Mouse (Mus musculus) kidney, postnatal 10 days (tissue): ENCODE data around the gene Rora.

Experiments
- DNase-seq: peaks from one replicate; pipeline ENCODE4 v3.0.0; 2021; ENCODE audit warnings: mixed read lengths

Gene Rora

DNA sequence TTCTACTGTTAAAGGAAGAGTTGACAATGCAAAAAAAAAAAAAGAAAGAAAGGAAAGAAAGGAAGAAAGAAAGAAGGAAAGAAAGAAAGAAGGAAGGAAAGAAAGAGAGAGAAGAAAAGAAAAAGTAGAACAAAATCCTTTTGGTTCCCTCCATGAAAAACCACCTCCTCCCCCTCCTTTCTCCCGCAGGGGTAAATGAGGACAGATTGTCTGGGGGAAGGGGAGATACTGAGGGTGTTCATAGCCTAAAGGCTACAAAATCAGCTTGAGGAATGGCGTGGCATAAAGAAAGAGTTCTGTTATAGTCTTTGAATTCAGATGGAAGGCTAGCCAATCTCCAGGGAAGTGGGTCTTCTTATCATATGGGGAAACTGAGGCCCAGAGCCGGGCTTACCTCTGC lies 107.3 kb downstream of the Rora start:
- no peak for DNase-seq

DNA sequence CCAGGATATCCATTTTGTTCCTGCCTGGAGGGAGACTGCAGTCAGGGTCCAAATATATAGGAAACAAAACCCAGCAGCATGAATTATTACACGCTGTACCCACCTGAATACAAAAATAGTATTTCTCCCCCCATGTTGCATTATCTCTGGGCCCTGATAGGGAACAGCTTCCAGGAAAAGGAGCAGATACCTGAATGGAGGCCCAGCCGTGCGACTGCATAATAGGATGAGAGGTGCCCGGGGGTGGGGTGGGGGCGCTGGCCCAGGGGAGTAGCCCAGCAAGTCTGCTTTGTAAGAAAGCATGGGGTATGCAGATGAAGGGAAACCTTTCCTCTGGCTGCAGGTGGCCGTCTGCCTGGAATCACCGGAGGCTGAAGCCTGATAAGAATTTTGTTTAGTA lies 108.1 kb downstream of the Rora start:
- DNase-seq, result no peak

DNA sequence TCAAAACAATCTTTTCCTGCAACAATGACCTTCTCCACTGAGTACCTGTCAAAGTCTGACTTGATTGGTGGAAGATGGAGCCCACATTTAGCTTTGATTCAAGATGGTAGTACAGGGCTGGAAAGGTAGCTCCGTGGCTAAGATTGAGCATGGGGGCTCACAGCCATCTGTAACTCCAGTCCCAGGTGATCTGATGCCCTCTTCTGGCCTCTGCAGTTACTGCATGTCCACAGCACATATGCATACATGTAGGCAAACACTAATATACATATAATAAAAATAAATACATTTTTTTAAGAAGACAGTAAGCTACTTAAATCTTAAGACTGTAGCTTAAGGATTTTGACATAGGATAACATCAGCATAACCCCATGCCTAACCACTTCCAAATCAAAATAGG lies 112.0 kb downstream of the Rora start:
- DNase-seq, result peak; percentile 41

DNA sequence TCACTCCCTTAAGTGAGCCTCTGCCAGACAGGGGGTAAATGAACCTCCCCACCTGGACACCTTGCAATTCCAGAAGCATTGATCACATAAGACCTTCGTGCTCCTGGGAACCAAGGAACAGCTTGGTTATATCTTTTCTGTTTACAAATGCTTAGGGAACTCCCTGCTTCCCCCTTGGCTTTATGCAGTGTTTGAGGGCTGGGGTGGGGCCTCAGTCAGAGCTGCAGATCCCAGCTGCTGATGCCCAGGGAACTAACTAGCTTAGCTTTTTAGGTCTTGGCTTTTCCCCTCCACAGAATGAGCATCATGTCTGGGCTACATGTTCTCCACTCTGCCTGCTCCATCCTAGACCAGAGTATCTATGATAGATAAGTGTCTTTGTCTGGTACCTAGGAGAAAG lies 116.1 kb downstream of the Rora start:
- no peak for DNase-seq

DNA sequence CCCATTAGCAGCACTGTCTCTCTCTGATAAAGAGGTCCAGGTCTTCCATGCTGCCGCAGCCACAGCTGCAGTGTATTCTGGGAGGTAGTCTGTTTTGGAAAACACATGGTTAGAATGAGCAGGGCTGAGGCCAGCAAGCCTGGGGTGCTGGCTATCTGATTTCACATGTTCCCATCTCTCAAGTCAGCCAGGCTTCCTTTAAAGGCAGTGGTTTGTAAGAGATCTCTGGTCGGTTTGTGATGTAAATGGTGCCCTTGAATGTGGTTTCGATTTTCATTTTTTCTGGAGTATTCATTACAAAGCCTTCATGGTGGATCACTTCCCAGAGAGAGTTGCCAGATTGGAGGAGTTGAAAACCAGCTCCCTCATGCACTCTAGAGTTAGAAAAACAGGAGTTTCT lies 117.8 kb downstream of the Rora start:
- no peak for DNase-seq

DNA sequence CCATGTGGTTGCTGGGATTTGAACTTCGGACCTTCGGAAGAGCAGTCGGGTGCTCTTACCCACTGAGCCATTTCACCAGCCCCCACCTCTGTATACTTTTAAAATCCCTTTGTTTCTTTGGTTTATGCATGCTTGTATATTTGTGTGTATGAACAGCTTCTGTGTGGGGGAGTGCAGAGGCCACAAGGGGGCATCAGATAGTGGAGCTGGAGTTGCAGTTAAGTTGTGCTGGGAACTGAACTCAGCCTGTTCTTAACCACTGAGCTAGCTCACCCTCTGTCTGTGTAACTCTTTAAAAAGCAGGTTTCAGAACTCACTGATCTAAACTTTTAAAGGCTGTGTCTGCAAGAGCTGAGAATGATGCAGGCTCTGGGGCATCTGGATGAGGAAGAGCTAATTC lies 120.2 kb downstream of the Rora start:
- DNase-seq, result no peak

DNA sequence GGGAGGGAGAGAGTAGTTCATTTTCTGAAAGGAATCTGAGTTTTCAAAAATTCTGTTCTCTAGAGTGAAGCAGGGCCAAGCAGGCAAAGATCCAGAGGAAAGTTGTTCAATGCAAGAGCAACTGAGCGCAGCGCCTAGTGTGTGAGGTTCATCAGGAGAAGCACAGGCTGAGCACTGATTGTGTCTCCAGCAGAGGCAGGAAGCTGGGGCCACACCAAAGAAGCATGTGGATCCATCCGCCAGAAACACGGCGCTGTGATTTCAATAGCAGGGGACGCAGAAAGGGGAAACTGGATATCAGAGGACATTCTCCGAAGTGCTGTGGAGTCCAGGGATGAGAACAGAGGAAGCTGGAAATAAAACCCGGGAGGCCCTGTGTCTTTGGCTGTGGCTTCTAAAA lies 128.4 kb downstream of the Rora start:
- DNase-seq, result peak; percentile 22

DNA sequence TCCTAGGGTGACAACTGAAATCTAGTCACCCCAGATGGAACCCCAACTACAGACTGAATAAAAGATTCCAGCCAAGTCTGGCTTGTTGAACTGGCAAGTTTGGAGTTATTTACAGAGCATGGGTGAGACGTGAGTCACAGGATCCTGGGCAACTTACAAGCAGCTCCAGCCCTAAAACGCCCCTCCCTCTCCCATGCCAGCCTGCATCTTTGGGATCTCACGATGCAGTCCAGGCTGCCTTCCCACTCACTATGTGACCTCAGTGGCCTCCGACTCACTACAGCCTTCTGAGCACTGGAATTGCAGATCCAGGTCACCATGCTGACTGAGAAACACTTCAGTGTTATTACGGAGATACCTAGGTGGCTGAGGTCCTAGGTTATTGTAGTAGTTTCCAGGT lies 129.0 kb downstream of the Rora start:
- DNase-seq, result no peak

DNA sequence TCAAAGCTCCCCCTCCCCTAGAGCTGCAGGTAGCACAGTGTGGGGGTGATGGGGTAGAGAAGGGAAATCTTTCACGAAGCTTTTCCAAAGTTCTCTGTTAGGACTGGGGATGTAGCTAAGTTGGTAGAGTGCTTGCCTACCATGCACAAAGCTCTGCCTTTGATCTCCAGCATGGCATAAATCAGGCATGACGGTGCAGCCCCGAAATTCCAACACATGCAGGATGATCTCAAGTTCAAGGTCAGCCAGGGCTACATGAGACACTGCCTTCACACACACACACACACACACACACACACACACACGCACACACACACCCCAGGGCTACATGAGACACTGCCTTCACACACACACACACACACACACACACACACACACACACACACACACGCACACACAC lies 129.7 kb downstream of the Rora start:
- DNase-seq, result no peak

DNA sequence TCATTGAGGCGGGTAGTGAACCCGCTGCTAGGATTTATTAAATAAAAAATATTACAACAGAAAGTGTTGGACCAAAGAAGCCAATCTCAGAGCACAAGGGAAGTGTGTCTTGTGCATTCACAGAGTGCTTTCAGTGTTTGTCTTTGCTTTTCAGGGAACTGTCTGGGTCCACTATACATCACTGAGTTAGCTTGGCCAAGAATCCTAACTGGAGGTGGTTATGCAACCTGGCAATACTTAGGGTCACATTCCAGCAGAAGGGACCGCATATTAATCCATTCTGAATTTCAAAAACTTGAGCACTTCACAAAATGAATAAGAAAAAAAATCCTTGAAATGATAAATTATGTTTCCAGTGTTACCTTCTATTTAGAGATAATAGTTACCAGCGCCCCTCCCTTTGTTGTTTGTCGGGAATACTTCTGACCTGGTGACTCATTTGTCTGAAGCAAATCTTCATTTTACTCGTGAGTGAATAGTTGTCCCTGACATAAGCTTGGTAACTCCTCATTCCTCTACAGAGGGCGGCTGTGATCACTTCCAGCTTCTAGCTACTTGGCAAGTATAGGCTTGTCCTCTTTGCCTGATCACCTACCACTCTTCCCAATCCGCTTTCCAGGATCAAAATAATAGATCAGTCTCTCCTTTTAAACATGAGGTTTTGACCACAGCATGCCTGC lies 133.2 kb downstream of the Rora start:
- no peak for DNase-seq

DNA sequence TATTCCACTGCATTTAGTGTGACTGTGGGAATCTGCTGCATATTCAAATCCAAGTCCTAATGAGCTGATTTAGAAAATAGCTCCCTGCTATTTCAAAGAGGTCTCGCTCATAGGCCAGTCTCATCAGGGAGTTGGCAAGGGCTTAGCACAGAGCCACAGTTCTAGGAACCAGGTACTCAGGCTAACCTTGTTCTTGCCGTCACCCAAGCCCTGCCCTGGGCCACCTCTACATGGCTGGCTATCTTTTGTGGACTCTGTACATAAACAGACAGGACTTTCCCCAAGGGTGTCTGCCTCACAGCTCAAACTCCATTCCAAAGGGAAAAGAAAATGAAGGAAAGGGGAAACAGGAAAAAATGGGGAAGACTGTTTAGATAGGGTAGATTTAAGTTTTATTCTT lies 134.1 kb downstream of the Rora start:
- no peak for DNase-seq

DNA sequence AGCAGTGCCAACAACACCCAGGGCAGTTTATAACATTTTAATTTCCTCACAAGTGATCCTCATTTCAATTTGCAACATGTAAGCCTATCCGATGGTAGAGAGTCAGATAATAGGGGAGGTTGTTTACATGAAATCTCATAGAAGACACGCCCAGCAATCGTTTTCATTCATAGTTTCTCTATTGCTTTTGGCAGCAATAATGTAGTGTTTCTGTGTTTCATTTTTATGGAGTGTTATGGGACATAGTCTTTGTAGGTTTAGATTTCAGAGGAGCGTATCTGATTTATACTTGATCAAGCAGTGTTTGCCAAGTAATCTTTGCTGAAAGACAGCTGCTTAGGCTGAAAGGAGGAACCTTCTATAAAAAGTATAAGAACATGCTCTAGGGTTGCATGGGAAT lies 137.3 kb downstream of the Rora start:
- no peak for DNase-seq

DNA sequence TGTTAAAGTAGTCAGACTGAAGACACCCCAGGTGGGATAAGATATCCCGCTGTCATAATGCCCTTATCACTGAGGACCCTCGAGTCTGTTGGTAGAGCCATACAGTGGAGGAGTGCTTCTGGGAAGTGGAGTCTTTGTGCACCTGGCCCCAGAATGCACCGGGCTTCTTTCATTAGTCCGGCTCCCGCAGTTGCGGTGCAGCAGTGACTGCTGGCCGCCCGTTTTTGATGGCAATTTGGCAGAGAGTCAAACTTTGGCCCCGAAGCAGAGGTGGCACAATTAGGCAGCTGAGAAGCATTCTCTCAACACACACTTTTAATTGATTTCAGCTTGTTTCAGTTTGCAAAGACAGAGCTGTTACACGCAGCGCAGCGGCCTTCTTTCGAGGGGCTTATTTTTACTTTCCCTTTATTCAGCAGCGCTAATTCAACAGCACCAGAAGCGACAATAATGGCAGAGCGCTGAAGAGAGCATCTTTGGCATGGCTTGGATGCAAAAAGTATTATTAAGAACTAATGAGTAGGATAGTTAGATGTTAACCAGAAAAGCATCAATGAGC lies 138.5 kb downstream of the Rora start:
- DNase-seq, result no peak

DNA sequence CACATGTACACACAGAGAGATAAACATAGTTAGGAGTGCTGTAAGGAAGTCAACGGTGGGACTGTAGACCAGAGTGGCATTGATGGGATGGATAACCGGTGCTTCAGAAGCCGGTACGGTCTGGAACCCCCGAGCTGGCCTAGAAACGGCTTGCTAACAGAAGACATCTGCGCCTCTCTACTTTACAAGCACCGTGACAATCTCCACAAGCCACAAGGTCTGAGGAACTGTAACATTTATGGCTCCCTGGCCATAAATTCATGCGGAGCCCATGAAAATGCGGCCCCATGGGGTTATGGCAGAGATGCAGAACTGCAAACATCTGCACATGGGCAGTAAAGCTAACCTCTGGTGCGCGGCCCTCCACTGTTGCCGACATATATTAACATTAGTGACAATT lies 141.7 kb downstream of the Rora start:
- DNase-seq, result peak; percentile 38

DNA sequence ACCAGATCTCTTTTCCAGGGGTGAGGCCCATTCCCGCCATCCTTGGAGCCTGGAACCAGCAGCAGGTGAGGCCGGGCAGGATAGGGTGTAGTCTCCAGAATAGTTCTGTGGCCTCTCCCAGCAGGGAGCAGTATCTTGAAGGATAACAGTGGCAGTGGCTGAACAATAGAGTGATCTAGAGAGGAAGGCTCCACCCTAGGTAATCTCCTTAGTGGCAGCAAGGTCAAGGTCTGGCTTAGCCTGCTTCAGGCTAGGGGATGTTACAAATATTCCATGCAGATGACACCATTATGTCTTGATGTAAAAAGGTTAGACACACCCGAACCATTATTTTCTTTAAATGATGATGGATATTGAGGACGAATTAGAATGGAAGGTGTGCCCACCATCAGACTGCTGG lies 144.6 kb downstream of the Rora start:
- no peak for DNase-seq

DNA sequence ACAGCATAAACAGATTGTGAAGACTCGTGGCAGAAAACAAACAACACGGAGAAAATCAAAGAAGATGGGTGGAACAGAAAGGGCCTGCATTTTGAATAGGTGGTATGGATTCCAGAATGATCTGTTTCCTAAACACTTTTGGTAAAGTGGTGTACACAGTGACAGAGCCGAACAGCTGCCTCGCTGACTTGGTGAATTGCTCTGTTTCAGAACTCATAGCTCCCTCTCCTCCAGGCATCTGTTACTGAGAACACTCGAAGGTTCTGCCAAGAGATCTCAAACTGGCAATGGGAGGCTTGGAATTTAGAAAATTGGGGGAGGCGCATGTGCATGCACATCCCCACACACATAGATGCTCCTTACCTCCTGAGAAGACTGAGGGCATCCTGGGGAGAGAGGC lies 145.5 kb downstream of the Rora start:
- no peak for DNase-seq

DNA sequence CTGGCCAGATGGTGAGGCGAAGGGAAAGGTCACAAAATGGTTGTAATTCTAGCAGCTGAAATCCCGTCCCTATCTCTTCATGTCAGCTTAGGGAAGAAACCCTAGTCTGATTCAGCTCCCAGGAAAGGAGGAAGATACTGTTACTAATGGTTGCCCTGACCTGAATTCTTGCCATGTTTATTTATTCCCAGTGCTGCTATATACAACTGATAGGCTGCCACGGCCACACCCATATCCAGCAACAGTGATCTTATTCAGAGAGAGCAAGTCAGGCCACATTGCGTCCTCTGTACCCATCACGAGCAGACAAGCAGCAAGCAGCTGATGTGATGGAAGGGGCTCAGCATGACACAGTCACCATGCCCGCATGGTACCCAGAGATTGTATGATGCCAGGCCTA lies 150.6 kb downstream of the Rora start:
- peak; percentile 45 for DNase-seq

DNA sequence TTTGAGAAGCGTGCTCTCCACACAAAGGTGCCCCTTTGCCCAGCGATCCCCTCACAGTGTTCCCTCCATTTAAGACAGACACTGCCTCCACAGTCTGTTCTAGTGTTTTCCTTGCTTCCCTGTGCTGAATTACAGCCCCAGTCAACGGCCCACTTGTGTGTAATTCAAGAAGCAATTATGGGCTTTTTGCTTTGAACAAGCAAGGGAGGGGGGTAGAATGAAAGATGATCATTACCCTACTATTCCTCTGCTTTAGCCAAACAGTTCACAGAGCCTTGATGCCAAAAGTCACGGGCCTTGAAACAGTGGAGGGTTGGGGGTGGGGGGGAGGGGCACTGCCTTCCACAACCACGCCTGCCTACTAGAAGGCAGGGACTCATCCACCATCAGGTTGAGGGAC lies 152.2 kb downstream of the Rora start:
- DNase-seq, result no peak

DNA sequence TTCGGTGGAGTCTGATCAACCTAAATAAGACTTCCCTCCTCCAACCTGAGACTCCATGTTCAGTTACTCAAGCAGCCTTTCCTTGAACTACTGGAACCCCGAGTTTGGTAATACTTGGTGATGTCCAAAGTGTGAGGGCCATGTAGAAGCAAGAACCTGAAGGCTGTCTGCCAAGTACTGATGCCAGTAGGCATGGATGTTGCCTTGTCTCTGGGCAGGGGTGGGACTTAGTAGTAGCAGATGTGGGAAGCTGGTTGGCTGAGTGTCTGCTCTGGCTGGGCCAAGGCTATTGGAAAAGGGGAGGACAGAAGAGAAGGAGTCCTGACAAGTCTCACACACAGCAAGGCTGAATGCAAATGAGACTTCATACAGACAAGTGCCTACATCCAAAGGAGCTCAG lies 154.1 kb downstream of the Rora start:
- DNase-seq, result no peak

DNA sequence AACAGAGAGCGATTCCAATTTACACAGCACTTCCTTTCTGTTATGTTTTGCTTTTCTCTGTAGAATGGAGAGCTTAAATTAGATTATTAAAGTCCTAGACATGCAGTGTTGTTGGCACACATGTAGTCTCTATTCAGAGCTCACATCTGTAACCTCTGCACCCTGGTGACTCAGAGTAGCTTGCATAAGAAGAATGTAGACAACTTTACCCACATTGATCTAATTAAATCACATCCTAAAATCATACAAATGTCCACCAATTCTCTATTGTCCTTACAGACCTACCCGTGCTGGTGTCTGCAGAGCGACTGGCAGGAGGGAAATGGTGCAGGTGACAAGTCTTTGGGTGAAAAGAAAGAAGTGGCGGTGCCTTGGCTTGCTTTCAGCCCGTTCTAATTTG lies 155.9 kb downstream of the Rora start:
- DNase-seq, result no peak

DNA sequence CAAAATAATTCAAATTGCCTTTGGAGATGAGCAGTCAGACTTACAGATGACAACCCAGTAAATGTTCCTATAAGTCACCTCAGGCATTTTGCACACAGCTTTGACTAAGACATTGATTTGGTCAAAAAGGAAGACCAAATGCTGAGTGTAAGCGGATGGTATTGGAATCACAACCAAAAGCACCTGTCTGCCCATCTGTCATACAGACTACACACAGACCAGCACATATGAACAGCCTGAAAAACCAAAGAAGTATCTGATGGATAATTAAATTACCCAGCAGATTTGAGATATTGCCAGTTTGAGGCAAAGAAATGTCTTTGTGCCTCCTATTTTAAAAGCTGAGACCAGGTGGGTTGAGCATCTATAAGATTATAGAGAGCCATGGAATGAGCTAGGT lies 161.1 kb downstream of the Rora start:
- DNase-seq, result no peak

DNA sequence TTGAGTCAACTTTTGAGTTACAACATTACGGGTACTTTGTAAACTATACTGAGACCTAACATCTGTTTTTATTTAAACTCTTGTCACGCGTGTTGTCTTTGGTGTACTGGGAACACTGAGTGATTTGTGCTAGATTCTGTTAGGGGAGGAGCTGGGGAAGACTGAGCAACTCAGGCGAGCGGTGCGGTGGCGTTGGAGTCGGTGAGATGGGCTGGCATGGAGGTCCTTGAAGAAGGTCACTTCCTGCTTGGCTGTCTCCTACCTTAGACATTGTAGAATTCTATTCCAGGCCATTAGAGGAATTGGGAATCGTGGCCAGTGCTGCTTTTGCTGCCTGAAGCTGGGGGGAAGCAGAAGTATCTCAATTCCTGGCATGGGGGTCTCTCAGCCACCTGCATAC lies 162.3 kb downstream of the Rora start:
- no peak for DNase-seq

DNA sequence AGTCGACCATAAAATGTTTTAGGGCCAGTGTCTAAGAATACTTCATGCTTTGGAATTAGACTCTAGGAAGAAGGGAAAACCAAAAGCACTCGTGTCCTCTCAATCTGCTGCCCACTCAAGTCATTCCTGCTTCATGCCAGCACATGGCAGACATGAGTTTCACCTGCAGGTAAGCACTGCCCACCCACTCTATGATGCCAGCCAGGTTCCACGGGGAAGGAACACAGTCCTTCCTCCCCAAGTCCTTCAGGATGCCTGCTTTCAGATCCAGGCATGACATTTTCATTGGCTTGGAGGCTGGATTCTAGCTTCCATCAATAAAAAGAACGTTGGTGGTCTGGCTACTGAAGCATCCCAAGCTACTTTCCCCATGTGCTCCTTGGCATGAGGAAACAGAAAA lies 166.4 kb downstream of the Rora start:
- DNase-seq, result no peak

DNA sequence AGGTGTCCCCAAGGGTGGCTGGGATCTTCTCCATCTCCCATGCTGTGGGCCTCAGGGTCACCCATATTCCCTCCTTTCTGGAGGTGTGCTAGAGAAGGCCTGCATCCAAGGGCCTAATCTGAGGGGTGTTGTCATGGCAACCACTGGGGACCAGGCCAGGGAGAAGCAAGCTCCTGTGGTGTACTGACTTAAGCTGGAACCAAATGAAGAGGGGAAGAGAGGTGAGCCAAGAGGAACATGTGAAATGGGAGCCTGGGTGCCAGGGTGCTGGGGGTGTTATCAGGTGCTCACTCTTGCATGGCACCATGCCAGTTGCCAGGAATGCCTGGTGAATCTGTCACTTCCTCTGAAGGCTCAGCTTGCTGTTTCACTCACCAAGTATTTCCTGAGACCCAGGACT lies 166.9 kb downstream of the Rora start:
- peak; percentile 44 for DNase-seq

DNA sequence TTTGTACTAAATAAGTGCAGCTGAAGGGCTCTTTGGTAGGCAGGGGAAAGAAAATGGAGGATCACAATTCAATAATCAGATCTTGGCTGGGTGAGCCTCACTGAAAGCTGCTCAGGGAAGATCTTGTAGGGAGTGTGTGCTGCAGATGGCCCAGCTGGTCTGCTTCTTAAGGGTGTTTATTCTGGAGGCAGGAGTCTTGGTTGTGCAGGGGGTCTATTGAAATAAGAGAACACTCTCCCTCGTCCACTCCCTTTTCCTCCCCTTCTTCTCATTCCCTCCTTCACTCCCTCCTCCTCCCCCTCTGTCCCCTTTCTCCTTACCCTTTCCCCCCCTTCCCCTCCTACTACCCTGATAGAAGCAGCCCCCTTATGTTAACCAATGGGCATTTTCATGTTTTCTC lies 167.8 kb downstream of the Rora start:
- no peak for DNase-seq

DNA sequence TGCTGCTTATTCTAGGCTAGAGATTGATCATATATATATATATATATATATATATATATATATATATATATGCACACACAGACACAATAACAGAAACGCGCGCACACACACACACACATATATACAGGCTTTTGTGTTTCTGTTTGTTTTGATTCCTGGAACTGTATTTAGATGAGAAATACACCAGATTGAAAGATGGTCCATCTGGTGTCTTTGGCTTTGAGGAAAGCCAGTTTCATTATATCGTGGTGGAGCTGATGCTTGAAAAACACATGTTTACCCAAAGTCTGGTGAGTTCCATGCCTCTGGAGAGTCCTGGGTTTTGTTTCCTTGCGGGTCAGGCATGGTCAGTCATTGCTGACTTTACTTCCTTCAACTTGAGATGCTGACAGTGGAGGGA lies 169.7 kb downstream of the Rora start:
- no peak for DNase-seq
